Mouse (Mus musculus) left cerebral cortex, postnatal 25 days (tissue): ENCODE results near the gene Pdk2. TPM values are rescaled to one million over a fixed set of nuclear protein-coding genes. Genes with fewer than 3 reads are reported as not detected.
"Not testable (repeated sequence)": the region's sequence is repeated elsewhere in the genome, so short reads cannot be mapped to it uniquely, and the experiment has no call there.

Experiments
- DNase-seq, 2 experiments: peaks; one replicate each; pipeline ENCODE4 v3.0.0; 2022; ENCODE audit warnings: low spot score in 2 of 2, mixed read lengths in 1 of 2
- intact Hi-C: fragments of 180-260 bp; cut with DNase I; formaldehyde crosslinking; loops from one replicate; pipeline ENCODE4 v1.15.1; 2025
- total RNA-seq, 2 experiments: library from RNA; stranded (reverse); gene quantifications; 2 replicates each; pipeline ENCODE4 v1.2.3; 2021

The Pdk2 gene
- total RNA-seq, 2 experiments from 2014 or later: 87.3 to 88.7 TPM

DNA sequence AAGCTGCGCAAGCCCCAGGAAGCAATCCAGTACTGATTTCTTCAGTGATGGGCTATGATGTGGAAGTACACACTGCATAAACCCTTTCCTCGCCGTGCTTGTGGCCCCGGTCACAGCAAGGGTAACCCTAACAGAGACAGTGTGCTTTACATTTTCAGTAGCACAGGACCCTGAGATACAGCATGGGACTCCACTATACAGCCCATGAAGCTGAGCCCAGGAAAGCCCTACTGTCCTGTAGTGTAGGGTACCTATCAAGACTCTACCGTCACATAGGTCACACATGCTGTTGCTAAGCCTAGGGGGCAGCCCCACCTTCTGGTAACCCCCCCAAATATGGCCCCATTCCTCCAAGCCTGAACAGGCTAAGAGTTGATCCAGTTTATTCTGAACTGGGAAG, 4.6 kb downstream of the Pdk2 start:
- intact Hi-C loops: loop anchor here (5.0 kb wide), 1 partner anchor 44 kb away; the partner anchor contains the start of gene Ppp1r9b
- no peak for DNase-seq

DNA sequence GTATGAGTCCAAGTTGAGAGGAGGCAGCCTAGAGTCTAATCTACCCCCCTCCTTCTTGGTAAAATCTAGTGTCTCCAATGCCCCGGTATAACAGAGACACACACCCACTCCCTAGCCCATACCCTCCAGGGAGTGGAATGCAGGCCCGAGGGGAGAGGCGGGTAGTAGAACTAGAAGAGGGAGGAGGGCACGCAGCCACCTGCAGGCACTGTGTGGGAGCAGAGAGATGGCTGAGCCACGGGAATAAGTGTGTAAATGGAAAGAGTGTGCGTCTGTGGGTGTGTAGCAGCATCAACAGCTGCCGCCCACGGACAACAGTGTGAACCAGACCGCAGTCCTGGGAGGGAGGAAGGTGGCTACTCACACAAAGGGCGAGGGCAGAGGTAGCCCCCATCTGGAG, 6.3 kb downstream of the Pdk2 start:
- peak; percentile 49 to 81 for DNase-seq
- intact Hi-C loops: loop anchor here (5.0 kb wide), 1 partner anchor 43 kb away; the partner anchor contains the start of gene Ppp1r9b

GRCm38 (mm10) chr11:95033617-95034016, 7.5 kb downstream of the Pdk2 start:
- intact Hi-C loops: no loop called here
- no peak for DNase-seq

GRCm38 (mm10) chr11:95032945-95033344, 8.2 kb downstream of the Pdk2 start:
- intact Hi-C loops: no loop called here
- no peak for DNase-seq

GRCm38 (mm10) chr11:95027850-95028470, 13.2 kb downstream of the Pdk2 start:
- intact Hi-C loops: no loop called here
- DNase-seq: no peak

- no peak for DNase-seq
- intact Hi-C loops: no loop called here
These were observed 14.3 kb downstream of the Pdk2 start for GRCm38 (mm10) chr11:95026849-95027248.

DNA sequence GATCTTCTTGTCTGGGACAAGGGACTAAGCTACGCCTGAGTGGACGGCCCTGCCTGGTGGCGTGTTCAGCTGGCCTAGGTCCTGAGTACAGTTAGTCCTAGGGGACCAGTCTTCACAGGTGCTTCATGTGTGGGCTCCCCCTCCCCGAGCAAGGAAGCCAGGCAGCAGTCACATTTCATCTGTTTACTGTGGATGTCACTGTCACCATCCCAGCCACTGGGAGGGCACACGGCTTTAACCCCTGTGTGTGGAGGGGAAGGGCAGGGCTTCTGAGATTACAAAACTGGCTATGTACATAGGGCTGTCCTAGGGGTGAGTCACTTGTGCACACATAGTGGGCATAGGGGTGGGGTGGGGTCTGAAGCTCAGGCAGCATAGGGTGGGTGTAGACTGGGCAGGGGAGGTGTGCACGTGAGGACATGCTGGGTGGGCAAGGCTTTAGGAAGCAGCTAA, 15.0 kb downstream of the Pdk2 start:
- no peak for DNase-seq
- intact Hi-C loops: no loop called here

- DNase-seq: no peak
- intact Hi-C loops: no loop called here
These were observed 15.7 kb downstream of the Pdk2 start for GRCm38 (mm10) chr11:95025227-95026012.

DNA sequence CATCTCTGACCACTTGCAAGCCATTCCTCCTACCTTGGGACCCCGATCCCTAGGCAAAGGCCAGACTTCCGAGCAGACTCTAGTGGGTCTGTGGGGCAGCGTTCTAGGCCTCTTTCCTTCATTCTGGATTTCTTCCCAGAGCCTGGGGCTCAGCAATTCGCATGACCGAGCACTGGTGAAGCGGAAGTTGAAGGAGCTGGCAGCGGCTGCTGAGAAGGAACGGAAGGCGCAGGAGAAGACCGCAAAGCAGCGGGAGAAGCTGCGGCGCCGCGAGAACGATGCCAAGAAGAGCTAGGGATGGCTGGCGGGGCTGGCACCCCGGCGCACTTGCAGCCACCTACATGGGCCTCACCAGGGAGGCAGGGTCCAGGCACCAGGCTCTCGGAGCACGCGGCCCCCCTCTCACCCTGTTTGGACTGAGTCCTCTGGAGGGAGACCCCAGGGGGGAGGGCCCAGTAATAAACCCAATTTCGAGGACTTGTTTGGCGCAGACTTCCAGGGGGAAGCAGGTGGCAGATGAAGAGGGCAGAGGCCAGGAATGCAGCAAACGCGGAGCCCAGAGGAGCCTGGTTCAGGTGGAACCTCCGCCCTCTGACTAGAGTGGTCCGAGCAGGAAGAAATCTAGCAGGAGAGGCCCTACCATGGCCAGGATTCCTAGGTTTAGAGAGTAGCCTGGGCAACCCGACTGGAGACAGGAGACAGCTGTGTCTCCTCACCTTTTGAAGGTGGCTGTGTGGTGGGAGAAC, 16.5 kb downstream of the Pdk2 start:
- intact Hi-C loops: no loop called here
- peak; percentile 60 to 61 for DNase-seq

- DNase-seq: no peak
- intact Hi-C loops: no loop called here
These were observed 17.7 kb downstream of the Pdk2 start for GRCm38 (mm10) chr11:95023481-95023880.

GRCm38 (mm10) chr11:95022237-95022992, 18.7 kb downstream of the Pdk2 start:
- DNase-seq: no peak
- intact Hi-C loops: no loop called here

DNA sequence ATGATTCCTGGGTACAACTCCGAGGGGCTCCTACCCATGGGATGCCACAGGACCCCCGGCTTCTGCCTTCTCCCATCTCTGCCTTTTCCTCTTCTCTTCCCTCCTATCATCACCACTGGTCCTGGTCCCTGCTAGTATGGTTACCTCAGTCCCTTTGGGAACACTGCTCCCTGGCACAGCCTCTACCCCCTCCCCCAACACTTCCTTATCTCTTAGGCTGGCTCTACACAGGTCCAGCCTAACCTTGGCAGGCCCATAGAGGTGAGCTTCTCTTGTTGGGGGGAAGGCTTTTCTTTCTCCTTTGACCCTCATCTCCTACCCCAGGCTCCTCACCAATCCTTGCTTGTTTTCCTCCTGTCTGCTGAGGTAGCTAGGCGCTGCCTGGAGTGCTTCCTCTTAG, 25.7 kb downstream of the Pdk2 start:
- intact Hi-C loops: no loop called here
- no peak for DNase-seq

- no peak for DNase-seq
These were observed 28.7 kb downstream of the Pdk2 start for GRCm38 (mm10) chr11:95012487-95012886.

GRCm38 (mm10) chr11:95012075-95012474, 29.1 kb downstream of the Pdk2 start:
- no peak for DNase-seq
- intact Hi-C loops: no loop called here

More at GRCm38 (mm10) chr11:95012487-95012886, 28.7 kb downstream of the Pdk2 start:
- intact Hi-C loops: no loop called here

DNA sequence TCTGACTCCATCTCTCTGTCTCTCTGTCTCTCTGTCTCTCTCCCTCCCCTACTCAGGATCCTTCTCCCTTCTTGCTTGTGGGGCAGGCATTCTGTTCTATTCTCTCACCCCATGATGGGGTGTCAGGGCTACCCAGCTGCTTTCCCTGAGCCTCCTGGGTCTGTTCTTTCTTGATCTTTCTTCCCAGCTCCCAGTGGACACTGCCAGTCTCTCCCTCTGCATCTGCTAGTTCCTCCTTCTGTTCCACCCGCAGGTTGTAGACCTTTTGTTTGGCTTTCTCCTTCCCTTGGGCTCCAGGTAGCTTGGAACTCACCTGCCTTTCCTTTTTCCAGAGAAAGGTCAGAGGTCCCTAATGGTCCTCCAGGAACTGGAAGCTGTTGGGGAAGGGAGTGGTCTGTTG, 29.7 kb downstream of the Pdk2 start:
- intact Hi-C loops: no loop called here
- no peak for DNase-seq

- intact Hi-C loops, DNase-seq: not testable (repeated sequence)
These were observed 30.2 kb downstream of the Pdk2 start for GRCm38 (mm10) chr11:95010841-95011403.

- no peak for DNase-seq
- intact Hi-C loops: no loop called here
These were observed 30.9 kb downstream of the Pdk2 start for GRCm38 (mm10) chr11:95010141-95010739.

DNA sequence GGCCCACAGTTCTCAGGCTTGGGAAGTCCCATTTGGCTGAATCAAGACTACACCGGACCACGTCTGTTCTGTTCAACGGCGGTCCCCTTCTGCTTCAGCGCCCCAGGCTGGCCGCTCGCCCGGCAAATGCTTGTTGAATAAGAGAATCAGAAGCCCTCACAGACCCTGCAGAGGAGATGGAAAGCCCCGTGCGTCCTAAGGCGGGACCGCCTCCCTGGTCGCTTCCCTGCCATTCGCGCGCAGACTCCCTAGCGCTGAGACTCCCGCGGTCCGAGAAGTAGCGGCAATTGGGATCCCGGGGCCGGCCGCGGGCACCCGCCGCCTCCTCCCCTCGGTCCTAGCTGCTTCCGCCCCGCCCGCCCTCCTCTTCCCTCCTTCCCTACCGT, 31.5 kb downstream of the Pdk2 start, which contains the start of gene Samd14:
Gene Samd14 (plus strand): TSS at position 251 of the 386 bp plus-strand sequence.
- intact Hi-C loops: no loop called here
- DNase-seq: peak; percentile 51 to 75
